Mouse (Mus musculus) liver, embryonic 13.5 days (tissue): ENCODE data around the gene Msx2. TPM values are rescaled to one million over a fixed set of nuclear protein-coding genes. Genes with fewer than 3 reads are reported as not detected.
A peak's percentile ranks its signal among the peaks of the same experiment; 100 is the strongest.

ENCODE experiments used
- ATAC-seq: fragments of 200-750 bp; cut with Nextera tagmentation; 2 replicates; pipeline ENCODE4 v1.8.0; 2017; ENCODE audit warnings: low read depth, mild to moderate bottlenecking, moderate number of reproducible peaks, moderate library complexity
- DNase-seq: peaks from one replicate; pipeline ENCODE4 v3.0.0; 2022
- H3K27ac ChIP-seq: fragments of 300-500 bp; sonication (generic); 2 replicates; pipeline ENCODE4 v1.5.1; 2015; ENCODE audit warnings: moderate library complexity, mild to moderate bottlenecking, inconsistent platforms
- H3K27me3 ChIP-seq: fragments of 300-500 bp; sonication (generic); 2 replicates; pipeline ENCODE4 v1.6.1; 2015; ENCODE audit warnings: mild to moderate bottlenecking, inconsistent platforms
- H3K36me3 ChIP-seq: fragments of 300-500 bp; sonication (generic); 2 replicates; pipeline ENCODE4 v1.6.1; 2015; ENCODE audit warnings: mild to moderate bottlenecking, inconsistent platforms
- H3K4me1 ChIP-seq: fragments of 300-500 bp; sonication (generic); replicated peaks from 2 replicates; pipeline ENCODE4 v1.6.1; 2015; ENCODE audit warnings: inconsistent platforms
- H3K4me2 ChIP-seq: fragments of 300-500 bp; sonication (generic); 2 replicates; pipeline ENCODE4 v1.6.1; 2015; ENCODE audit warnings: inconsistent platforms, mild to moderate bottlenecking, moderate library complexity
- H3K4me3 ChIP-seq: fragments of 300-500 bp; sonication (generic); replicated peaks from 2 replicates; pipeline ENCODE4 v1.5.1; 2015; ENCODE audit warnings: mild to moderate bottlenecking, inconsistent platforms
- H3K9ac ChIP-seq: fragments of 300-500 bp; sonication (generic); 2 replicates; pipeline ENCODE4 v1.6.1; 2015; ENCODE audit warnings: mild to moderate bottlenecking, inconsistent platforms
- H3K9me3 ChIP-seq: fragments of 300-500 bp; sonication (generic); replicated peaks from 2 replicates; pipeline ENCODE4 v1.6.1; 2016; ENCODE audit warnings: inconsistent platforms
- WGBS: fragments of 180-500 bp; shearing (Covaris S2); methylation state at CpG from one replicate; pipeline ENCODE4 v1.1.7; 2015; ENCODE audit not compliant: insufficient replicate concordance; 5-methylcytosine and 5-hydroxymethylcytosine counted together
- polyA plus RNA-seq: library from polyadenylated mRNA; unstranded; fragments of >200 nt; fragmentation: Nextera tagmentation; extraction: Ambion mirVana; gene quantifications from 2 replicates; pipeline ENCODE4 v1.2.1, GENCODE M21; 2015

Gene Msx2
- polyA plus RNA-seq, 1 experiment from 2014 or later = 0.06 TPM

- DNase-seq = no peak
- Histone ChIP-seq H3K9ac (no peak overlapping the region), H3K27ac (no peak overlapping the region), H3K4me3 (peak overlapping the region; percentile 43), H3K9me3 (no peaks in the 10 kb centered on the region), H3K4me2 (peak overlapping the region; percentile 54), H3K36me3 (no peaks in the 10 kb centered on the region), H3K4me1 (no peaks in the 10 kb centered on the region; the same call in 1 of the 2 replicates), H3K27me3 (peaks cover 83% of the 10 kb centered on the region)
- no peak for ATAC-seq
- WGBS = under 1% methylated on average over 37 of the region's 37 CpGs
These were observed 2.9 kb upstream of the Msx2 start for GRCm38 (mm10) chr13:53475701-53476188.

- ATAC-seq (no peak), DNase-seq (no peak)
- Histone ChIP-seq H3K36me3 (no peaks in the 10 kb centered on the region), H3K9ac (no peak overlapping the region), H3K4me1 (no peaks in the 10 kb centered on the region; the same call in 1 of the 2 replicates), H3K27ac (no peak overlapping the region), H3K9me3 (no peaks in the 10 kb centered on the region), H3K4me3 (no peak overlapping the region), H3K4me2 (no peak overlapping the region), H3K27me3 (peaks cover 95% of the 10 kb centered on the region)
- WGBS = 16% methylated on average over 6 of the region's 6 CpGs
These were observed 1.6 kb upstream of the Msx2 start for GRCm38 (mm10) chr13:53474491-53474890.

GRCm38 (mm10) chr13:53473991-53474390 lies 1.1 kb upstream of the Msx2 start:
- DNase-seq (no peak), ATAC-seq (no peak)
- Histone ChIP-seq H3K27me3 (peaks cover 99% of the 10 kb centered on the region), H3K4me1 (no peaks in the 10 kb centered on the region; the same call in 1 of the 2 replicates), H3K4me3 (no peak overlapping the region), H3K36me3 (no peaks in the 10 kb centered on the region), H3K9me3 (no peaks in the 10 kb centered on the region), H3K27ac (no peak overlapping the region), H3K9ac (no peak overlapping the region), H3K4me2 (no peak overlapping the region)
- WGBS = 16% methylated on average over 5 of the region's 5 CpGs

GRCm38 (mm10) chr13:53473291-53473690 lies 417 bp upstream of the Msx2 start:
- Histone ChIP-seq H3K4me3 (no peak overlapping the region), H3K4me2 (no peak overlapping the region), H3K4me1 (no peaks in the 10 kb centered on the region; the same call in 1 of the 2 replicates), H3K36me3 (no peaks in the 10 kb centered on the region), H3K27ac (no peak overlapping the region), H3K9me3 (no peaks in the 10 kb centered on the region), H3K9ac (no peak overlapping the region), H3K27me3 (peaks cover 98% of the 10 kb centered on the region)
- 15% methylated on average over 4 of the region's 4 CpGs for WGBS
- no peak for DNase-seq
- no peak for ATAC-seq

- H3K27ac ChIP-seq = no peak overlapping the region
- no peaks in the 10 kb centered on the region for H3K36me3 ChIP-seq
- H3K4me3 ChIP-seq = peak overlapping the region; percentile 50
- H3K4me1 ChIP-seq = no peaks in the 10 kb centered on the region; the same call in 1 of the 2 replicates
- no peak for DNase-seq
- H3K9ac ChIP-seq = no peak overlapping the region
- H3K4me2 ChIP-seq = peak overlapping the region; percentile 60
- H3K9me3 ChIP-seq = no peaks in the 10 kb centered on the region
- WGBS = under 1% methylated on average over 50 of the region's 50 CpGs
- no peak for ATAC-seq
- peaks cover 97% of the 10 kb centered on the region for H3K27me3 ChIP-seq
These were observed 804 bp downstream of the Msx2 start for GRCm38 (mm10) chr13:53471926-53472613.

GRCm38 (mm10) chr13:53471411-53471810 lies 1.5 kb downstream of the Msx2 start:
- no peak overlapping the region for H3K4me3 ChIP-seq
- H3K4me2 ChIP-seq = no peak overlapping the region
- ATAC-seq (no peak), DNase-seq (no peak)
- no peak overlapping the region for H3K9ac ChIP-seq
- no peak overlapping the region for H3K27ac ChIP-seq
- WGBS = 11% methylated on average over 6 of the region's 6 CpGs
- no peaks in the 10 kb centered on the region for H3K9me3 ChIP-seq
- peaks cover 97% of the 10 kb centered on the region for H3K27me3 ChIP-seq
- H3K36me3 ChIP-seq = no peaks in the 10 kb centered on the region
- H3K4me1 ChIP-seq = no peaks in the 10 kb centered on the region; the same call in 1 of the 2 replicates

- Histone ChIP-seq H3K4me2 (no peak overlapping the region), H3K4me1 (no peaks in the 10 kb centered on the region; the same call in 1 of the 2 replicates), H3K36me3 (no peaks in the 10 kb centered on the region), H3K4me3 (no peak overlapping the region), H3K9ac (no peak overlapping the region), H3K27ac (no peak overlapping the region), H3K27me3 (peaks cover 97% of the 10 kb centered on the region), H3K9me3 (no peaks in the 10 kb centered on the region)
- DNase-seq = no peak
- ATAC-seq = no peak
- 18% methylated on average over 9 of the region's 9 CpGs for WGBS
These were observed 2.3 kb downstream of the Msx2 start for GRCm38 (mm10) chr13:53470437-53471151.

- no peaks in the 10 kb centered on the region for H3K4me1 ChIP-seq
- no peak for DNase-seq
- no peak overlapping the region for H3K4me2 ChIP-seq
- H3K36me3 ChIP-seq = no peaks in the 10 kb centered on the region
- H3K4me3 ChIP-seq = no peak overlapping the region
- no peaks in the 10 kb centered on the region for H3K9me3 ChIP-seq
- no peak for ATAC-seq
- 32% methylated on average over 5 of the region's 5 CpGs for WGBS
- no peak overlapping the region for H3K9ac ChIP-seq
- no peak overlapping the region for H3K27ac ChIP-seq
- H3K27me3 ChIP-seq = peaks cover 97% of the 10 kb centered on the region
These were observed 3.1 kb downstream of the Msx2 start for GRCm38 (mm10) chr13:53469756-53470155.

- Histone ChIP-seq H3K4me1 (no peaks in the 10 kb centered on the region), H3K4me3 (no peak overlapping the region), H3K36me3 (no peaks in the 10 kb centered on the region), H3K9me3 (no peaks in the 10 kb centered on the region), H3K27ac (no peak overlapping the region), H3K27me3 (peaks cover 97% of the 10 kb centered on the region), H3K9ac (no peak overlapping the region), H3K4me2 (no peak overlapping the region)
- 45% methylated on average over 14 of the region's 14 CpGs for WGBS
- no peak for DNase-seq
- ATAC-seq = no peak
These were observed 4.7 kb downstream of the Msx2 start for GRCm38 (mm10) chr13:53468171-53468570.

GRCm38 (mm10) chr13:53466189-53466866 lies 6.5 kb downstream of the Msx2 start:
- H3K4me1 ChIP-seq = no peaks in the 10 kb centered on the region; the same call in none of the 2 replicates
- H3K9me3 ChIP-seq = no peaks in the 10 kb centered on the region
- no peak overlapping the region for H3K4me2 ChIP-seq
- DNase-seq = no peak
- 5% methylated on average over 18 of the region's 18 CpGs for WGBS
- no peak overlapping the region for H3K27ac ChIP-seq
- peaks cover 97% of the 10 kb centered on the region for H3K27me3 ChIP-seq
- no peak overlapping the region for H3K9ac ChIP-seq
- H3K36me3 ChIP-seq = no peaks in the 10 kb centered on the region
- H3K4me3 ChIP-seq = no peak overlapping the region
- ATAC-seq = no peak

GRCm38 (mm10) chr13:53465191-53465820 lies 7.6 kb downstream of the Msx2 start:
- WGBS = 4% methylated on average over 26 of the region's 26 CpGs
- Histone ChIP-seq H3K4me1 (no peaks in the 10 kb centered on the region; the same call in none of the 2 replicates), H3K9me3 (no peaks in the 10 kb centered on the region), H3K9ac (no peak overlapping the region), H3K27ac (no peak overlapping the region), H3K4me2 (no peak overlapping the region), H3K36me3 (no peaks in the 10 kb centered on the region), H3K27me3 (peaks cover 97% of the 10 kb centered on the region), H3K4me3 (no peak overlapping the region)
- DNase-seq (no peak), ATAC-seq (no peak)
